11 mouse cellular contexts compared by ENCODE assay signal in genomic region chr4:63089484-63089883, GRCm38 (mm10).
DNase-seq lines count a peak whose midpoint lies in the region; ATAC-seq lines count a peak whose summit lies in the region.
"Had no signal": no experiment of that assay in that cellular context is flagged by ENCODE, and none has a peak within 500 bp of the region (broad histone marks: within the 10 kb centered on the region; RNA-seq: fewer than 3 reads in every experiment).

No protein-coding gene starts in this region.

- no peak overlapping the region for H3K4me2 ChIP-seq in neural tube, embryonic 15.5 days
- H3K4me2 ChIP-seq: limb, embryonic 15.5 days; midbrain, embryonic 15.5 days had no signal

- H3K9me3 ChIP-seq in neural tube, embryonic 15.5 days (replicated peaks): no peaks in the 10 kb centered on the region
- H3K9me3 ChIP-seq: limb, embryonic 15.5 days; midbrain, embryonic 15.5 days had no signal

- DNase-seq in kidney, postnatal 10 days: peak; percentile 53
- no peak for DNase-seq in kidney, postnatal 36 days
- peak; percentile 50 to 60 for DNase-seq in B cell, adult 2 months
- DNase-seq in ES-CJ7 (ENCODE audit: low read depth, low spot score): peak; percentile 19
- peak; percentile 60 for DNase-seq in naive thymus-derived CD4-positive, alpha-beta T cell, adult 2 months (ENCODE audit: low read depth)
- no peak for DNase-seq in cerebellum, postnatal 36 days
- DNase-seq: right cerebral cortex, adult 18-20 months had no signal

- WGBS in neural tube, embryonic 15.5 days: 63% methylated on average over 1 of the region's 1 CpGs

- no peak overlapping the region for H3K4me3 ChIP-seq in neural tube, embryonic 15.5 days (replicated peaks)
- H3K4me3 ChIP-seq: limb, embryonic 15.5 days; midbrain, embryonic 15.5 days had no signal

- no peak overlapping the region for H3K9ac ChIP-seq in neural tube, embryonic 15.5 days (replicated peaks)
- H3K9ac ChIP-seq: limb, embryonic 15.5 days; midbrain, embryonic 15.5 days had no signal

- H3K36me3 ChIP-seq in neural tube, embryonic 15.5 days: peaks cover 17% of the 10 kb centered on the region
- H3K36me3 ChIP-seq: midbrain, embryonic 15.5 days had no signal

- ATAC-seq in neural tube, embryonic 15.5 days (ENCODE audit: low FRiP score): no peak
- ATAC-seq: hindbrain, embryonic 16.5 days; midbrain, embryonic 15.5 days had no signal

- H3K27ac ChIP-seq in neural tube, embryonic 15.5 days (replicated peaks): no peak overlapping the region
- H3K27ac ChIP-seq: limb, embryonic 15.5 days; midbrain, embryonic 15.5 days had no signal

- peaks cover 5% of the 10 kb centered on the region for H3K4me1 ChIP-seq in neural tube, embryonic 15.5 days
- H3K4me1 ChIP-seq: midbrain, embryonic 15.5 days had no signal

- no peaks in the 10 kb centered on the region for H3K27me3 ChIP-seq in neural tube, embryonic 15.5 days (replicated peaks)
- H3K27me3 ChIP-seq: limb, embryonic 15.5 days; midbrain, embryonic 15.5 days had no signal

Comparison
In these comparisons a context has a peak if more than half of its experiments do, and no peak if none do; other contexts are left out.
1. DNase-seq: peak in kidney, postnatal 10 days (single experiment), B cell, adult 2 months (2 of 2), ES-CJ7 (single experiment) and naive thymus-derived CD4-positive, alpha-beta T cell, adult 2 months (single experiment); none in kidney, postnatal 36 days (0 of 2) and cerebellum, postnatal 36 days (0 of 2).